12 mouse cellular contexts compared by ENCODE assay signal in genomic region chr9:35493033-35493732, GRCm38 (mm10). TPM values are rescaled to one million over a fixed set of nuclear protein-coding genes. Genes with fewer than 3 reads are reported as not detected.
A peak's percentile ranks its signal among the peaks of the same experiment; 100 is the strongest.
DNase-seq lines count a peak whose midpoint lies in the region; ATAC-seq lines count a peak whose summit lies in the region.
"Had no signal": no experiment of that assay in that cellular context is flagged by ENCODE, and none has a peak within 500 bp of the region (broad histone marks: within the 10 kb centered on the region; RNA-seq: fewer than 3 reads in every experiment).

No protein-coding gene starts in this region.

- peaks cover 28% of the 10 kb centered on the region for H3K36me3 ChIP-seq in embryonic facial prominence, embryonic 12.5 days
- peaks cover 16% of the 10 kb centered on the region; the same call in 1 of the 2 replicates for H3K36me3 ChIP-seq in kidney, embryonic 14.5 days (ENCODE audit: control insufficient read depth, insufficient read depth, low read length)
- H3K36me3 ChIP-seq in stomach, embryonic 14.5 days (ENCODE audit: control insufficient read depth, insufficient read depth, low read length): peaks cover 6% of the 10 kb centered on the region; the same call in 1 of the 2 replicates
- H3K36me3 ChIP-seq in hindbrain, embryonic 13.5 days: peaks cover 34% of the 10 kb centered on the region
- H3K36me3 ChIP-seq in hindbrain, embryonic 16.5 days (ENCODE audit: control insufficient read depth, insufficient read depth, low read length): no peaks in the 10 kb centered on the region

- ATAC-seq in embryonic facial prominence, embryonic 12.5 days (ENCODE audit: insufficient number of reproducible peaks, insufficient read depth, low FRiP score, low TSS enrichment): peak; percentile 68
- peak; percentile 84; the same call in 1 of the 2 replicates for ATAC-seq in kidney, embryonic 14.5 days (ENCODE audit: low FRiP score, low TSS enrichment)
- peak; percentile 78; the same call in 1 of the 2 replicates for ATAC-seq in stomach, embryonic 14.5 days (ENCODE audit: insufficient number of reproducible peaks, insufficient read depth, low FRiP score, low read depth)
- no peak for ATAC-seq in hindbrain, embryonic 13.5 days (ENCODE audit: low FRiP score)
- ATAC-seq in hindbrain, embryonic 16.5 days: no peak

- H3K27ac ChIP-seq in embryonic facial prominence, embryonic 12.5 days: no peak overlapping the region
- no peak overlapping the region for H3K27ac ChIP-seq in kidney, embryonic 14.5 days (ENCODE audit: low read depth, low read length)
- H3K27ac ChIP-seq in stomach, embryonic 14.5 days (ENCODE audit: low read length): no peak overlapping the region
- no peak overlapping the region for H3K27ac ChIP-seq in hindbrain, embryonic 13.5 days
- no peak overlapping the region for H3K27ac ChIP-seq in hindbrain, embryonic 16.5 days (ENCODE audit: low read depth, low read length)
- H3K27ac ChIP-seq: heart, embryonic 15.5 days; macrophage had no signal

- WGBS in embryonic facial prominence, embryonic 12.5 days: 33% methylated on average over 7 of the region's 7 CpGs
- 37% methylated on average over 7 of the region's 7 CpGs for WGBS in kidney, embryonic 14.5 days
- WGBS in stomach, embryonic 14.5 days: 61% methylated on average over 7 of the region's 7 CpGs
- WGBS in hindbrain, embryonic 13.5 days: 49% methylated on average over 7 of the region's 7 CpGs
- WGBS in hindbrain, embryonic 16.5 days: 50% methylated on average over 7 of the region's 7 CpGs

- H3K9ac ChIP-seq in embryonic facial prominence, embryonic 12.5 days: no peak overlapping the region
- no peak overlapping the region for H3K9ac ChIP-seq in kidney, embryonic 14.5 days (ENCODE audit: low read depth, low read length)
- H3K9ac ChIP-seq in stomach, embryonic 14.5 days (replicated peaks; ENCODE audit: low read depth, low read length): no peak overlapping the region
- H3K9ac ChIP-seq in hindbrain, embryonic 13.5 days: no peak overlapping the region
- H3K9ac ChIP-seq in hindbrain, embryonic 16.5 days (ENCODE audit: low read depth, low read length): no peak overlapping the region
- H3K9ac ChIP-seq: heart, embryonic 15.5 days; limb, embryonic 13.5 days had no signal

- H3K27me3 ChIP-seq in embryonic facial prominence, embryonic 12.5 days: no peaks in the 10 kb centered on the region
- H3K27me3 ChIP-seq in kidney, embryonic 14.5 days (ENCODE audit: control insufficient read depth, insufficient read depth, low read length): no peaks in the 10 kb centered on the region
- H3K27me3 ChIP-seq in stomach, embryonic 14.5 days (ENCODE audit: control insufficient read depth, insufficient read depth, low read length): no peaks in the 10 kb centered on the region
- H3K27me3 ChIP-seq in hindbrain, embryonic 13.5 days: no peaks in the 10 kb centered on the region
- H3K27me3 ChIP-seq in hindbrain, embryonic 16.5 days (replicated peaks; ENCODE audit: control insufficient read depth, insufficient read depth, low read length): no peaks in the 10 kb centered on the region
- H3K27me3 ChIP-seq: heart, embryonic 15.5 days; limb, embryonic 13.5 days had no signal

- H3K9me3 ChIP-seq in embryonic facial prominence, embryonic 12.5 days: no peaks in the 10 kb centered on the region
- no peaks in the 10 kb centered on the region for H3K9me3 ChIP-seq in kidney, embryonic 14.5 days (ENCODE audit: control insufficient read depth, low read length)
- no peaks in the 10 kb centered on the region for H3K9me3 ChIP-seq in stomach, embryonic 14.5 days (ENCODE audit: control insufficient read depth, low read depth, low read length)
- no peaks in the 10 kb centered on the region for H3K9me3 ChIP-seq in hindbrain, embryonic 13.5 days
- no peaks in the 10 kb centered on the region for H3K9me3 ChIP-seq in hindbrain, embryonic 16.5 days (ENCODE audit: control insufficient read depth, low read length)
- H3K9me3 ChIP-seq: heart, embryonic 15.5 days; limb, embryonic 13.5 days had no signal

- no peak overlapping the region for H3K4me3 ChIP-seq in embryonic facial prominence, embryonic 12.5 days
- no peak overlapping the region for H3K4me3 ChIP-seq in kidney, embryonic 14.5 days (ENCODE audit: low read length)
- H3K4me3 ChIP-seq in stomach, embryonic 14.5 days (ENCODE audit: low read depth, low read length): no peak overlapping the region
- H3K4me3 ChIP-seq in hindbrain, embryonic 13.5 days: no peak overlapping the region
- H3K4me3 ChIP-seq in hindbrain, embryonic 16.5 days (ENCODE audit: low read length): no peak overlapping the region
- H3K4me3 ChIP-seq: heart, embryonic 15.5 days; limb, embryonic 13.5 days had no signal

- H3K4me1 ChIP-seq in embryonic facial prominence, embryonic 12.5 days: peaks cover 15% of the 10 kb centered on the region; the same call in 1 of the 2 replicates
- H3K4me1 ChIP-seq in kidney, embryonic 14.5 days (ENCODE audit: control insufficient read depth, insufficient read depth, low read length): no peaks in the 10 kb centered on the region
- H3K4me1 ChIP-seq in stomach, embryonic 14.5 days (ENCODE audit: control insufficient read depth, insufficient read depth, low read length): no peaks in the 10 kb centered on the region
- H3K4me1 ChIP-seq in hindbrain, embryonic 13.5 days (replicated peaks): peaks cover 9% of the 10 kb centered on the region
- H3K4me1 ChIP-seq in hindbrain, embryonic 16.5 days (ENCODE audit: control insufficient read depth, insufficient read depth, low read depth, low read length): no peaks in the 10 kb centered on the region
- H3K4me1 ChIP-seq: heart, embryonic 15.5 days had no signal

- DNase-seq in kidney, adult 8-10 months: peak; percentile 4 to 17
- no peak for DNase-seq in kidney, postnatal 25 days
- DNase-seq in cerebellum, postnatal 25 days: no peak
- DNase-seq: cerebellum, adult 8-10 months had no signal

- H3K4me2 ChIP-seq in embryonic facial prominence, embryonic 12.5 days (replicated peaks): no peak overlapping the region
- H3K4me2 ChIP-seq in kidney, embryonic 14.5 days (replicated peaks; ENCODE audit: low read depth, low read length): no peak overlapping the region
- H3K4me2 ChIP-seq in stomach, embryonic 14.5 days (replicated peaks; ENCODE audit: low read depth, low read length): no peak overlapping the region
- no peak overlapping the region for H3K4me2 ChIP-seq in hindbrain, embryonic 13.5 days
- H3K4me2 ChIP-seq in hindbrain, embryonic 16.5 days (ENCODE audit: low read length): no peak overlapping the region
- H3K4me2 ChIP-seq: heart, embryonic 15.5 days; limb, embryonic 13.5 days had no signal

RNA-seq across cellular contexts. Expression of gene Gm1113, which starts 24.9 kb away (rescaled TPM):
- not detected in 2 replicates for polyA plus RNA-seq in embryonic facial prominence, embryonic 12.5 days (2016; fragmentation: Nextera tagmentation; extraction: Ambion mirVana)
- polyA plus RNA-seq in kidney, embryonic 14.5 days (2014; fragmentation: Nextera tagmentation; extraction: Ambion mirVana): not detected in 2 replicates
- polyA plus RNA-seq in stomach, embryonic 14.5 days (2014; fragmentation: Nextera tagmentation; extraction: Ambion mirVana): not detected in 2 replicates
- polyA plus RNA-seq in hindbrain, embryonic 13.5 days (2015; fragmentation: Nextera tagmentation; extraction: Ambion mirVana): not detected in 2 replicates
- not detected in 2 replicates for polyA plus RNA-seq in hindbrain, embryonic 16.5 days (2015; fragmentation: Nextera tagmentation; extraction: Ambion mirVana)
- polyA plus RNA-seq: heart, embryonic 15.5 days; limb, embryonic 13.5 days; macrophage had no signal

Comparison
In these comparisons a context has a peak if more than half of its experiments do, and no peak if none do; other contexts are left out.
1. DNase-seq: peak in kidney, adult 8-10 months (2 of 2); none in kidney, postnatal 25 days (0 of 2) and cerebellum, postnatal 25 days (0 of 2).
2. ATAC-seq: peak in embryonic facial prominence, embryonic 12.5 days (single experiment), kidney, embryonic 14.5 days (single experiment) and stomach, embryonic 14.5 days (single experiment); none in hindbrain, embryonic 13.5 days (single experiment) and hindbrain, embryonic 16.5 days (single experiment).